Mouse (Mus musculus) heart, postnatal 0 days (tissue): Measurements from ENCODE around the gene Dapl1.

ENCODE experiments used
- CTCF ChIP-seq: IDR thresholded peaks from 2 replicates; pipeline ENCODE4 v1.5.1; 2016; ENCODE audit warnings: antibody characterized with exemption, control low read depth, low read depth
- EP300 ChIP-seq: IDR thresholded peaks from 2 replicates; pipeline ENCODE4 v1.6.1; 2016; ENCODE audit warnings: antibody characterized with exemption, low read depth

- TF ChIP-seq CTCF (no peak), EP300 (no peak)
Measured at GRCm38 (mm10) chr2:59533504-59533903, 49.1 kb downstream of the Dapl1 start.
